Mouse (Mus musculus) limb, embryonic 13.5 days (tissue): ENCODE measurements around the gene Fam71b. TPM values are rescaled to one million over a fixed set of nuclear protein-coding genes. Genes with fewer than 3 reads are reported as not detected.
A peak's percentile ranks its signal among the peaks of the same experiment; 100 is the strongest.

Experiments used
- ATAC-seq: fragments of 200-750 bp; cut with Nextera tagmentation; 2 replicates; pipeline ENCODE4 v1.8.0; 2017; ENCODE audit warnings: low read depth, moderate number of reproducible peaks, moderate TSS enrichment; ENCODE audit not compliant: low FRiP score
- H3K27ac ChIP-seq: fragments of 300-500 bp; sonication (generic); 2 replicates; pipeline ENCODE4 v1.5.1; 2015; ENCODE audit warnings: inconsistent platforms, mild to moderate bottlenecking, moderate library complexity
- H3K27me3 ChIP-seq: fragments of 300-500 bp; sonication (generic); 2 replicates; pipeline ENCODE4 v1.6.1; 2015; ENCODE audit warnings: mild to moderate bottlenecking, inconsistent platforms
- H3K36me3 ChIP-seq: fragments of 300-500 bp; sonication (generic); 2 replicates; pipeline ENCODE4 v1.6.1; 2015; ENCODE audit warnings: inconsistent platforms, mild to moderate bottlenecking, moderate library complexity
- H3K4me1 ChIP-seq: fragments of 300-500 bp; sonication (generic); 2 replicates; pipeline ENCODE4 v1.6.1; 2015; ENCODE audit warnings: inconsistent platforms
- H3K4me2 ChIP-seq: fragments of 300-500 bp; sonication (generic); replicated peaks from 2 replicates; pipeline ENCODE4 v1.6.1; 2015; ENCODE audit warnings: inconsistent platforms, mild to moderate bottlenecking, moderate library complexity
- H3K4me3 ChIP-seq: fragments of 300-500 bp; sonication (generic); 2 replicates; pipeline ENCODE4 v1.5.1; 2015; ENCODE audit warnings: moderate library complexity, mild to moderate bottlenecking, inconsistent platforms
- H3K9ac ChIP-seq: fragments of 300-500 bp; sonication (generic); 2 replicates; pipeline ENCODE4 v1.6.1; 2015; ENCODE audit warnings: mild to moderate bottlenecking, inconsistent platforms
- H3K9me3 ChIP-seq: fragments of 300-500 bp; sonication (generic); 2 replicates; pipeline ENCODE4 v1.6.1; 2016; ENCODE audit warnings: inconsistent platforms
- WGBS: fragments of 180-500 bp; shearing (Covaris S2); methylation state at CpG from one replicate; pipeline ENCODE4 v1.1.7; 2015; 5-methylcytosine and 5-hydroxymethylcytosine counted together
- polyA plus RNA-seq: library from polyadenylated mRNA; unstranded; fragments of >200 nt; fragmentation: Nextera tagmentation; extraction: Ambion mirVana; gene quantifications from 2 replicates; pipeline ENCODE4 v1.2.1, GENCODE M21; 2015

The Fam71b gene
- polyA plus RNA-seq, 1 experiment from 2014 or later = not detected

GRCm38 (mm10) chr11:46371250-46371649 lies 25.1 kb upstream of the Fam71b start:
- no peaks in the 10 kb centered on the region for H3K9me3 ChIP-seq
- WGBS = 86% methylated on average over 8 of the region's 8 CpGs
- H3K9ac ChIP-seq = no peak overlapping the region

GRCm38 (mm10) chr11:46372331-46372953 lies 23.9 kb upstream of the Fam71b start:
- H3K4me1 ChIP-seq = peaks cover 13% of the 10 kb centered on the region
- ATAC-seq = no peak
- H3K4me2 ChIP-seq = no peak overlapping the region
- WGBS = 80% methylated on average over 8 of the region's 8 CpGs
- no peak overlapping the region for H3K9ac ChIP-seq
- no peak overlapping the region for H3K4me3 ChIP-seq
- no peaks in the 10 kb centered on the region for H3K27me3 ChIP-seq
- peak overlapping the region; percentile 23; the same call in 1 of the 2 replicates for H3K27ac ChIP-seq
- H3K36me3 ChIP-seq = no peaks in the 10 kb centered on the region
- H3K9me3 ChIP-seq = no peaks in the 10 kb centered on the region

More at GRCm38 (mm10) chr11:46371250-46371649, 25.1 kb upstream of the Fam71b start:
- no peak overlapping the region for H3K27ac ChIP-seq
- no peaks in the 10 kb centered on the region for H3K27me3 ChIP-seq
- no peak overlapping the region for H3K4me2 ChIP-seq
- H3K4me1 ChIP-seq = peaks cover 13% of the 10 kb centered on the region
- ATAC-seq = no peak
- H3K4me3 ChIP-seq = no peak overlapping the region
- no peaks in the 10 kb centered on the region for H3K36me3 ChIP-seq

- WGBS = 68% methylated on average over 13 of the region's 13 CpGs
- peak overlapping the region; percentile 23; the same call in 1 of the 2 replicates for H3K27ac ChIP-seq
- ATAC-seq = no peak
Observed at GRCm38 (mm10) chr11:46373071-46374030, 23.0 kb upstream of the Fam71b start.

GRCm38 (mm10) chr11:46375015-46375414 lies 21.3 kb upstream of the Fam71b start:
- Histone ChIP-seq H3K27ac (no peak overlapping the region), H3K4me1 (peaks cover 13% of the 10 kb centered on the region), H3K9ac (no peak overlapping the region), H3K4me2 (no peak overlapping the region), H3K4me3 (no peak overlapping the region), H3K36me3 (no peaks in the 10 kb centered on the region), H3K9me3 (no peaks in the 10 kb centered on the region), H3K27me3 (no peaks in the 10 kb centered on the region)
- WGBS = 80% methylated on average over 8 of the region's 8 CpGs
- no peak for ATAC-seq

More at GRCm38 (mm10) chr11:46373071-46374030, 23.0 kb upstream of the Fam71b start:
- Histone ChIP-seq H3K9ac (no peak overlapping the region), H3K9me3 (no peaks in the 10 kb centered on the region), H3K4me3 (no peak overlapping the region), H3K27me3 (no peaks in the 10 kb centered on the region), H3K4me1 (peaks cover 13% of the 10 kb centered on the region), H3K4me2 (no peak overlapping the region), H3K36me3 (no peaks in the 10 kb centered on the region)

- no peaks in the 10 kb centered on the region for H3K36me3 ChIP-seq
- ATAC-seq = no peak
- H3K4me3 ChIP-seq = no peak overlapping the region
- 83% methylated on average over 1 of the region's 1 CpGs for WGBS
- H3K9me3 ChIP-seq = no peaks in the 10 kb centered on the region
- no peak overlapping the region for H3K27ac ChIP-seq
- no peak overlapping the region for H3K9ac ChIP-seq
- H3K4me2 ChIP-seq = no peak overlapping the region
- no peaks in the 10 kb centered on the region for H3K27me3 ChIP-seq
- peaks cover 13% of the 10 kb centered on the region for H3K4me1 ChIP-seq
Observed at GRCm38 (mm10) chr11:46377316-46377715, 19.0 kb upstream of the Fam71b start.

- no peak overlapping the region for H3K9ac ChIP-seq
- no peak overlapping the region for H3K4me2 ChIP-seq
- WGBS = 82% methylated on average over 8 of the region's 8 CpGs
- no peak overlapping the region for H3K4me3 ChIP-seq
- no peaks in the 10 kb centered on the region for H3K36me3 ChIP-seq
- H3K4me1 ChIP-seq = peaks cover 6% of the 10 kb centered on the region
- H3K27ac ChIP-seq = no peak overlapping the region
- H3K27me3 ChIP-seq = no peaks in the 10 kb centered on the region
- ATAC-seq = no peak
- no peaks in the 10 kb centered on the region for H3K9me3 ChIP-seq
Observed at GRCm38 (mm10) chr11:46377819-46378782, 18.3 kb upstream of the Fam71b start.

- no peaks in the 10 kb centered on the region for H3K36me3 ChIP-seq
- no peak overlapping the region for H3K27ac ChIP-seq
- H3K4me3 ChIP-seq = no peak overlapping the region
- 85% methylated on average over 7 of the region's 7 CpGs for WGBS
- no peak for ATAC-seq
- no peaks in the 10 kb centered on the region for H3K9me3 ChIP-seq
- H3K9ac ChIP-seq = no peak overlapping the region
- no peaks in the 10 kb centered on the region for H3K27me3 ChIP-seq
- H3K4me2 ChIP-seq = no peak overlapping the region
- no peaks in the 10 kb centered on the region for H3K4me1 ChIP-seq
Observed at GRCm38 (mm10) chr11:46380097-46380675, 16.2 kb upstream of the Fam71b start.

GRCm38 (mm10) chr11:46382466-46382865 lies 13.9 kb upstream of the Fam71b start:
- no peak overlapping the region for H3K4me2 ChIP-seq
- WGBS = 93% methylated on average over 4 of the region's 4 CpGs
- H3K4me3 ChIP-seq = no peak overlapping the region
- no peaks in the 10 kb centered on the region for H3K9me3 ChIP-seq
- no peaks in the 10 kb centered on the region for H3K27me3 ChIP-seq
- no peaks in the 10 kb centered on the region for H3K4me1 ChIP-seq
- H3K9ac ChIP-seq = no peak overlapping the region
- no peak for ATAC-seq
- H3K27ac ChIP-seq = no peak overlapping the region
- no peaks in the 10 kb centered on the region for H3K36me3 ChIP-seq

- H3K4me1 ChIP-seq = no peaks in the 10 kb centered on the region; the same call in 1 of the 2 replicates
- ATAC-seq = no peak
- no peak overlapping the region for H3K27ac ChIP-seq
- 76% methylated on average over 2 of the region's 2 CpGs for WGBS
- no peak overlapping the region for H3K4me3 ChIP-seq
- H3K9ac ChIP-seq = no peak overlapping the region
- H3K4me2 ChIP-seq = no peak overlapping the region
- no peaks in the 10 kb centered on the region for H3K9me3 ChIP-seq
- H3K27me3 ChIP-seq = no peaks in the 10 kb centered on the region
- H3K36me3 ChIP-seq = no peaks in the 10 kb centered on the region
Observed at GRCm38 (mm10) chr11:46384925-46385324, 11.4 kb upstream of the Fam71b start.

- no peaks in the 10 kb centered on the region for H3K27me3 ChIP-seq
Observed at GRCm38 (mm10) chr11:46386556-46386955, 9.8 kb upstream of the Fam71b start.

GRCm38 (mm10) chr11:46387061-46387460 lies 9.3 kb upstream of the Fam71b start:
- WGBS = 92% methylated on average over 8 of the region's 8 CpGs
- no peaks in the 10 kb centered on the region for H3K9me3 ChIP-seq
- H3K4me2 ChIP-seq = no peak overlapping the region
- H3K27ac ChIP-seq = no peak overlapping the region
- no peak overlapping the region for H3K4me3 ChIP-seq
- no peak overlapping the region for H3K9ac ChIP-seq
- H3K27me3 ChIP-seq = no peaks in the 10 kb centered on the region
- no peaks in the 10 kb centered on the region; the same call in 1 of the 2 replicates for H3K4me1 ChIP-seq
- H3K36me3 ChIP-seq = no peaks in the 10 kb centered on the region
- no peak for ATAC-seq

More at GRCm38 (mm10) chr11:46386556-46386955, 9.8 kb upstream of the Fam71b start:
- WGBS = 89% methylated on average over 8 of the region's 8 CpGs
- Histone ChIP-seq H3K4me1 (no peaks in the 10 kb centered on the region; the same call in 1 of the 2 replicates), H3K27ac (no peak overlapping the region), H3K36me3 (no peaks in the 10 kb centered on the region), H3K4me3 (no peak overlapping the region), H3K4me2 (no peak overlapping the region), H3K9ac (no peak overlapping the region), H3K9me3 (no peaks in the 10 kb centered on the region)
- no peak for ATAC-seq
